Mouse (Mus musculus): ENCODE measurements around the gene Usp39. TPM values are rescaled to one million over a fixed set of nuclear protein-coding genes. Genes with fewer than 3 reads are reported as not detected.

Gene Usp39
- total RNA-seq, 2 experiments from 2014 or later, result 32.3 to 34.8 TPM

- intact Hi-C loops (cut with DNase I), result loop anchor here (5.0 kb wide), 1 partner anchor 53 kb away; no protein-coding TSS in a partner anchor
- DNase-seq (ENCODE audit: low spot score in 2 of 2), result no peak
These were observed 74.7 kb downstream of the Usp39 start for GRCm38 (mm10) chr6:72270258-72270657.

Other genes starting within 250 kb of the Usp39 start
- gene St3gal5, start 247.6 kb downstream of the Usp39 start, total RNA-seq (2021), result 100 to 1,000 TPM; 159 TPM
- gene Atoh8, start 109.6 kb downstream of the Usp39 start, total RNA-seq (2021), result 1 to 10 TPM; 1.4 to 1.8 TPM
- gene Sftpb, start 40.6 kb downstream of the Usp39 start, total RNA-seq (2021), result not detected
- 10 to 100 TPM; 15.1 to 16.9 TPM for gene 0610030E20Rik, start 2.1 kb upstream of the Usp39 start, total RNA-seq (2021)
- 1 to 10 TPM; 7.9 to 8.7 TPM for gene Tmem150a, start 10.3 kb upstream of the Usp39 start, total RNA-seq (2021)
- gene Rnf181, start 21.8 kb upstream of the Usp39 start, total RNA-seq (2021), result 10 to 100 TPM; 69.9 to 71.1 TPM
- 1 to 10 TPM; 4.0 to 4.6 TPM for gene Vamp5, start 35.3 kb upstream of the Usp39 start, total RNA-seq (2021)
- gene Vamp8, start 45.5 kb upstream of the Usp39 start, total RNA-seq (2021), result 10 to 100 TPM; 10.5 to 12.7 TPM
- 10 to 100 TPM; 19.2 to 19.3 TPM for gene Ggcx, start 69.1 kb upstream of the Usp39 start, total RNA-seq (2021)
- gene Mat2a, start 94.4 kb upstream of the Usp39 start, total RNA-seq (2021), result 100 to 1,000 TPM; 168 to 176 TPM
- under 1 TPM; 0.28 to 0.94 TPM for gene Sh2d6, start 176.5 kb upstream of the Usp39 start, total RNA-seq (2021)
- gene Capg, start 199.2 kb upstream of the Usp39 start, total RNA-seq (2021), result 1 to 10 TPM; 1.9 to 2.9 TPM

Data from left cerebral cortex, postnatal 25 days (tissue).